Mouse (Mus musculus) bone marrow, adult 2 months (tissue): ENCODE results near the gene Lmo7.

ENCODE experiments used
- CTCF ChIP-seq: fragments of 200-500 bp; IDR thresholded peaks from 2 replicates; pipeline ENCODE4 v1.5.1; 2011; ENCODE audit warnings: low read length, control low read depth; ENCODE audit not compliant: control insufficient read depth, insufficient read depth
- POLR2A ChIP-seq: fragments of 200-500 bp; IDR thresholded peaks from 2 replicates; pipeline ENCODE4 v1.6.1; 2011; ENCODE audit warnings: low read depth, mild to moderate bottlenecking, control low read depth, low read length, borderline replicate concordance; ENCODE audit not compliant: control insufficient read depth

GRCm38 (mm10) chr14:101883787-101884186 lies 154.0 kb downstream of the Lmo7 start:
- no peak for TF ChIP-seq CTCF
- TF ChIP-seq POLR2A = no peak
